Mouse (Mus musculus): ENCODE data around the gene Srrm2.
"Not testable (repeated sequence)": the region's sequence is repeated elsewhere in the genome, so short reads cannot be mapped to it uniquely, and the experiment has no call there.

The Srrm2 gene

DNA sequence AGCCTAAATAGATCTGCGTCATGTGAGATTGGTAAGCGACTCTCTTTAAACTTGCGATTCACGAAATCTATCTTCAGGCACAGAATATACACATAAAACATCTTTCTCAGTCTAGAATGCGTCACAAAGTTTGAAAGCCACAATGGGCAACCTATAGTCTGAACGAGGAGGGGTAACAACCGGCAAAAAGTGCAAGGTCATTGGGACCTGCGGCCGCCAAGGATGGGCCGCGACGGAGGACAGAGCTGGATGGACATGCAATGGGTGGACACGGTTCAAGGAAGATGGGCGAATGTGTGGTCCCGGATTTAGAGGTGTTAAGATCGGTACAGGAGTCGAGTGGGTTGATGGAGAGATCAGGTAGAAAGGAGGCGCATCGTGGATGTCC lies 19.4 kb upstream of the Srrm2 start:
- no peak for DNase-seq

DNA sequence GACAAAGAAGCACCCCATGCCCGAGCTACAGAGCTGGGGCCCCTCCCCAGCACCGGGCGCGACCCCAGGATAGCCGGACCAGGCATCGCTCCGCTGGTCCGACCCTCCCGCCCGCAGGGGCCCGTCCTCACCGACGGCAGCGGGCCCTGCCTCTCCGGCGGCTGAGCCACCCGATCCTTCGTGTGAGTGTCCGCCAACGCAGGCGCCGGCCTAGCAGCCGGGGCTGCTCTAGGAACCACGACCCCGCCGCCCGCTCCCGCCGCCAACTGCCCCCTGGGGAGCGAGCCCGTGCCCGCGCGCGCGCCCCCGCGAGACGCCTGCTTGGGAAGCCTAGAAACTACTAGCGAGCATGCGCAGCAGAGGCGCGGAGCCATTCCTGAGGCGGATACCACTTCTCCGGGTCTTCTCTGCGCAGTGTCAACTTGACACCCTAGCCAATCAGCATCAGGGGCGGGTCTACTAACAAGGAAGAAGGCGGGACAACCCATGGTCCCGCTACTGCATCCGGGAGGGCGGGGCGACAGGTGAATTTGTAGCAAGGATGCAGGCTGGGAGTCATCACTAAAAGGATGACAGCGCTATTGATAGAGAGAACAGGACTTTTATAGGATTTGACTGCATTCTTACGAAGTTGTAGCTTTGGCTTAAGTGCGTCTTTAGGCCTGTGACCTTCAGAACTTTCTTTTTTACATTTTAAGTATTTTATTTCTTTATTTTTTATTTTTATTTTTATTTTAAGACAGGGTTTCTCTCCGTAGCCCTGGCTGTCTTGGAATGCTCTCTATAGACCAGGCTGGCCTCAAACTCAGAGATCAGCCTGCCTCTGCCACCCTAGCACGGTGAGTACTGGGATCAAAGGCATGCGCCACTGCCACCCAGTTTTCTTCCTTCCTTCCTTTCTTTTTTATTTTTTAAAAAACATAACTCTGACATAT lies 18.8 kb upstream of the Srrm2 start, which contains the start of gene Flywch1:
Gene Flywch1 (minus strand): TSS at position 319 of the 935 bp plus-strand sequence.
- DNase-seq, result peak; percentile 96 to 98

DNA sequence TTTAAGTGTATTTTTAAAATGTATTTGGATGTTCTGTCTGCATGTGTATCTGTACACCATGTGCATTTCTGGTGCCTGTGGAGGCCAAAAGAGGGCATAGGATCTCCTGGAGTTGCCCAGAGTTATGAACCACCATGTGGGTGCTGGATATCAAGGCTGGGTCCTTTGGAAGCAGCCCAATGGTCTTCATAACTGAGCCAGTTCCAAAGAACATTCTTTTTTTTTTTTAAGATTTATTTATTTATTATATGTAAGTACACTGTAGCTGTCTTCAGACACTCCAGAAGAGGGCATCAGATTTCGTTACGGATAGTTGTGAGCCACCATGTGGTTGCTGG lies 18.1 kb upstream of the Srrm2 start:
- DNase-seq, result not testable (repeated sequence)

DNA sequence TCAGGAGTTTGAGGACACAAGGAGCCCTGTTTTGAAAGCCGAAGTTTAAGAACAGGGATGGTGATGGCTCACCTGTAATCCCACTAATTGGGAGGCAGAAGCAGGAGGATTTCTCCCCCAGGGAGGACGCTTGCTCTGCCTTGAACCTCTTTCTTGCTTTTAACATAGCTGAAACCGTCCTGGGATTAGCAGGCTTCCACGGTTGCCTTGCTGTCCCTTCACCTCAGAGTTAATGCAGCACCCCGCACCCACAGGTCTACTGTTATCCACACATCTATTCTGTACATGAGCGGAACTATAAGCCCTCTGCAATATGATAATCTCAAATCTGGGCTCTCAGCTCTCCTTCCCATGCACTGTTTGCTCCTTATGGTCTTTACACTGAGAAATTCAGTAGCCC lies 16.7 kb upstream of the Srrm2 start:
- DNase-seq, result no peak

DNA sequence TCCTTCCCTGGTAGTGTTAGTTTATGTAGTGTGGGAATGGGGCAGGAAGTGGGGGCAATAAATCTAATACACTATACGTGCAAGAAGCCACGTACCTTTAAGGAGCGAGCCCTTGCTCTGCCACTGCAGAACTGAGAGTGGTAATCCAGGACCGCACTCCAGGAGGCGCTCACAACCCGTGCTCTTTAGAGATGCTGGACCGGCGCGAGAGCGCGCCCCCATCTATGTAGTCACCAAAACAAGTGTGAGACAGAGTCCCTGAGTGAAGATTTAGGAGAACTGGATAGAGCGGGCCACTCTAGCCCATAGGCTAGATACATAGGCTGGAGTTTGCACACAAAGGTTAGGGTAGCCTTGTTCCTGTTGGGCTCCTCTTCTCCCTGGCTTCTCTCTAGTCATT lies 16.2 kb upstream of the Srrm2 start:
- DNase-seq, result peak; percentile 84 to 88

DNA sequence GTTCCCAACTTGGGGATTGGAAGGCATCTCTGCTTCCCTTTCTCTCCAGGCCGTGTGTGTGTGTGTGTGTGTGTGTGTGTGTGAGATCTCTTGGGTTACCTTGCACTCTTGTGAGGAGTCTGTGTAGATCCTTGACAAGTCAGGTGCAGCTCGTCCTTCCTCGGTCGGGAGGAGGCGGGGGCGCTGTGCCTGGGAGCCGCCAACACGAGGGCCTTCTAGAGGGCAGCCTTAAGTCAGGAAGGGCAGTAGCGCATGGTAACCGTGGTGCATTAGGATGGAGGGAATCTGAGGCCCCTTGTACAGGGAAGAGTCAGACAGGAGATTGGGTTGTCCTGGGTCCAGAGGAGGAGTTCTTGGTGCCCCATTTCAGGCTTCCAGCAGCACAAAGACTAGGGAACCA lies 14.1 kb upstream of the Srrm2 start:
- DNase-seq, result no peak

DNA sequence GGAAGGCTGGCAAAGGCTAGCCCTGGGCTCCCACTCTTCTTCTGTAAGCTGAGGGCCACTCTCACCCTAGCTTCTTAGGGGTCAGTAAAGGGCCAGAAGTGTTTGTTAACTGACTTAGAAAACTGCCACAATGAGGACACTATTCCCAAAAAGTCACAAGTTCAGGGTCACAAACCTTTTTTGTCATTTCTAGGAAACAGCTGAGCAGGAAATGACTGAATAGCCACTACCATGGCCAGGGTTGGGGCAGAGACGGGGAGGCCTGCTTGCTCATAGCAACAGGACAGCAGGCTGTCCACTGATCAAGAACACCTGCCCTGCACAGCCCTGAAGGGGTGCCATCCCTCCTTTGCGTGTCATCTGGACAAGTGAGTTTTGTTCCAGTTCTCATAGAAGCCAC lies 13.2 kb upstream of the Srrm2 start:
- no peak for DNase-seq

DNA sequence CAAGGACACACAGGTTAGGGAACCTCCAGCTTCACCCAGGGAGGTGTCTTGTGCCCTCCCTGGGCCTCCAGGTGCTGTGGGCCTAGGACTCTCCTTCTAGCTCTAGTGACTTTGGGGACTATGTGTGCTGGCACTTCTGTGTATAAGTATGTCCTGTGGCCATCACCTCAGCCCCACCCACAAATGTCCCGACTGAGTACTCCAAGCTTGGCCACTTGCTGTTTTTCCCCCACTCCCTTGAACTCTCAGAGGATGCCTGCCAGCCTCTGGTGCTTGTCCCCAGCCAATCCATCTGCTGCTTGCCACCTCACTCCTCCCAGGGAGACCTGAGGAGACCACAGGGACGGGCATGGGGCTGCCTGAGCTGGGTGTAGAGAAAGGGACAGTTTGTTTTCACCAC lies 11.9 kb upstream of the Srrm2 start:
- no peak for DNase-seq

DNA sequence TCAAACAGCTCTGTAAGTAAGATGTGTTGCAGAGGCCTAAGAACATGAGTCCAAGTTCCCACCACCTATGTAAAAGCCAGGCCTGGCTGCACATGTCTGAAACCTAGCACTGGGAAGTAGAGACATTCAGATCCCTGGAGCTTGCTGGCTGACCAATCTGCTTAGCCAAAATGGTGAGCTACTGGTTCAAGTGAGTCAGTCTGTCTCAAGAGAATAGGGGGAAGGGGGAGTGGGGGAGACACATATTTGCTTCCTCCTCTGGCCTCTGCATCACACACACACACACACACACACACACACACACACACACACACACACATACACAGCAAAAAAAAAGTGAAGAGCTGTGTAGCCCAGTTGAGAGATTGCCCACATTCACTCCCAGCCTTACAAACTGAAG lies 7.0 kb upstream of the Srrm2 start:
- DNase-seq, result no peak

DNA sequence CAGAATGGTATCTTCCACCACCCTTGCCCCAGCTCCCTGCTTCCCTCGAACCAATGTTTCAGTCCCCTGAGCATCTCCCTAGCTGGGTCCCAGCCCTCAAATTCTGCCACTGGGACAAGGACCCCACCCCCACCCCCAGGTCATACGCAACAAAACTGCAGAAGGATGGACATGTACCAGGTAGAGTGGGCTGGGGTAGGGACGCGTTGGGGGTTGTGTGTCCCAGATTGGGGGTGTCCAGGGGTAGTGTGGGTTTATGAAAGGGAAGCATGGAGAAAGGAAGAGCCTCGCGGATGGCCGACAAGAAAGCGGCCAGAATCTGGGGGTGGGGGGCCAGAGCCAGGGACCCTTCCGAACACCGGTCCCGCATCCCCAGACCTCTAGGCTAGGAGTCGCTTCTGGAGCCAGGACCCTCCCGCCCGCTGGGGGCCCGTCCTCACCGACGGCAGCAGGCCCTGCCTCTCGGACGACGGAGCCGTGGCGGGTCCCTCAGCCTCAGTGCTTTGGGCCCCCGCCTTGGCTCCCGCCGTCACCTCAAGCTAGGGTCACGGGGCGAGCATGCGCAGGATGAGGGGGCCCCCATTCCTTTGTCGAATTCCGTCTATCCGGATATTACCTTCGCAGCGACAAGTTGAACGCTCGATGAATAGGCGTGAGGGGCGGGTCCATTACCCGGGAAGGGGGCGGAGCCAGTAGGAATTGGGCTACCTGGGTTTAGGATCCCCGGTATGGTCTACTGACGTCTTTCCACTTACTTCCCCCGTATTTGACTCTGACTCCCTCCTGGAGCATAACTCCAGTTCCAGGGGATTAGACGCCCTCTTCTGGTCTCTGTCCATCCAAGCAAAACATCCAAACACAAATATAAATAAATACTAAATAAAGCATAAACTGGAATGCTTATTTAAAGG lies 4.5 kb upstream of the Srrm2 start, which contains the start of gene Flywch2:
Gene Flywch2 (minus strand): TSS at position 521 of the 911 bp plus-strand sequence.
- peak; percentile 59 to 74 for DNase-seq

DNA sequence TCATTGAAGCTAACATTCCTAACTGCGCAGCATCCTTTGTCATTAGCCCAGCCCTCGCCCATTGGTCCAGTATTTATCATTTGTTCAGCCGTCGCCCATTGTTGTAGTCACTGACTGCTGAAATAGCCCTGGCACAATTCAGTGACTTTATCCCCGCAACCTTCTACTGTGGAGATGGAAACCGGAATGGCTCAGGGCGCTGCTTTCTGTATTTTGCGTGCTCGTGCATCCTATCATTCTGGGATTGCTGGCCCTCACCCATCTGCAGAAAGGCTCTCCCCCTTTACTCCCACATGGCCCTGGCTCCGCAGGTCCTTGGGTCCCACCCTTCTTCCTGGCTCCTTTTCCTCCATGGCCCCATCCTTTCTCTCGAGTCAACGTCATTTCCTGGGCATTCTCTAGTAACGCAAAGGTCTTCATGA lies 3.8 kb upstream of the Srrm2 start:
- no peak for DNase-seq

DNA sequence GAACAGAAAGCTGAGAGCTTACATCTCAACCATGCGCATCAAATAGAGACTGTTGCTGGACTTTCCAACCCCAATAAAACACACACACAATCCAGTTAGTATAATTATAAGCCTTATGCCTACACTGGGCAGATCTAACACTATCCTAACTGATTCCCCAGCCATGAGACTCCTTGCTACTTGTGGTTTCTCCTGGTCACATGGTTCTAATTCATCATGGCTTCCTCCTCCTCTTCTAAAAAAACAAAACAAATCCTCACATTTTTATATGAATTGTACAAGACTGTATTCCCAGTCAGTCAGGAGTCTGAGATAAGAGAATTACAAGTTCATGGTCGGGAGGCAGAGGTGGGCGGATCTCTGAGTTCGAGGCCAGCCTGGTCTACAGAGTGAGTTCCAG lies 1.4 kb upstream of the Srrm2 start:
- DNase-seq, result no peak

DNA sequence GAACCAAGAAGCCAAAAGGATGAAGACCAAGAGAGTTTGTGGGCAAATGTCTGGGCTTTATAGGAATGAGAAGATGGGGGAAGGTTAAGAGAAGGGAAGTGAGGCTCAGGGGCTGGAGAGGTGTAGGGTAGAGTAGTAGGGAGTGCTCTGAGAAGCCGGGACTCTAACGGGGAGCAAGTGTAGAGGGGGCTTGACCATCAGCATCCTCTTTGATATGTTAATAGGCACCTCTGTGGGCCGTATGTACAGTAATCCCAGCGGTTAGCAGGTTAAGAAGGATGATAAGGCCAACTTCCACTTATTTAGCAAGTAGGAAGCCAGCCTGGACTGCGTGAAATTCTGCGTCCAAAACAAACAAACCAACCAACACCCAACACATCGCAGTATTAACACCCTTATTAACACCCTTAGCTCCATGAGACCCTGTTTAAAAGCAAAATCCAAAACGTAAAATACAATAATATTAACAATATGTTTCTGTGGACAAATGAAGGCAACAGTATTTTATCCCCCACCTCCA lies 523 bp upstream of the Srrm2 start:
- DNase-seq, result no peak

DNA sequence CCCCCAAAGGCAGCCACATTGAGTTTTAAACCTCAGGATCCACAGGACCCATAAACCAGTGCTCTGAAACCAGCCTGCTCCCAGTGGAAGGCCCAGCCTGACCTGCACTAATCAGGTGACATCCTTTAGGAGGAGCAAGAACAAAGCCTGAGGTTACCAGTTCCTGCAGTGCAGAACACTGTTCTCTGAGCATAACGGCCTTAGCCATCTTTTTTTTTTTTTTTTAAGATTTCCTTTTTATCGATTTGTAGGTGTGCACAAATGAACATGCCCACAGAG lies 686 bp downstream of the Srrm2 start:
- peak; percentile 21 to 26 for DNase-seq

DNA sequence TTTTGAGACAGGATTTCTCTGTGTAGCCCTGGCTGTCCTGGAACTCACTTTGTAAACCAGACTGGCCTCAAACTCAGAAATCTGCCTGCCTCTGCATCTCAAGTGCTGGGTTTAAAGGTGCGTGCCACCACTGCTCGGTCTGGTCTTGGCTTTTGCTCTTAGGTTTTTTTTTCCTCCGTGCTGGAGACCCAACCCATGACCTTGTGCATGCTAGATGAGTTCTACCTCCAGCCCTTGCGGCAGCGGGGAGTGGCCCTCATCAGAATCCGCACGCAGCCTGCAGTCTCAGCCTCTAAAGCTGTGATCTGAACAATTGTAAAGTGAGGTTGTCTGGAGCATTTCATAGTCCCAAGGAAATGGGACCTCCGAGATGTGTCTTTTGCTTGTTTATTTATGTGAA lies 5.0 kb downstream of the Srrm2 start:
- DNase-seq, result no peak

DNA sequence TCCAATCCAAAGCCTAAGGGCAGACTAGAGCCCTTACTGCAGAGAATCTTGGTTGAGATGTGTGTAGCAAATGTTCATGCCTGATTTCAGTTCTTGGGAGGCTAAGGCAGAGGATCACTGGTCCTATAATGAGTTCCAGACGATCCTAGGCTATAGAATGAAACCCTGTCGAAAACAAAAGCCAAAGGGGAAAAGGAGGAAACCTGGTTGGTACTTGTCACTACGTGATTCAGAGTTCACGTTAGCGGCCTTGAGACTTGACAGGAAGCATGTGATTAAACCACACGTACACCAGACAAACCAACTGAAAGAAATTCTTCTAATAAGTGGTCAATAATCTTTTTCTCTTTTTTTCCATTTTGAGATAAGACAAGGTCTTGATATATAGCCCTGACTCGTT lies 7.0 kb downstream of the Srrm2 start:
- DNase-seq, result no peak

DNA sequence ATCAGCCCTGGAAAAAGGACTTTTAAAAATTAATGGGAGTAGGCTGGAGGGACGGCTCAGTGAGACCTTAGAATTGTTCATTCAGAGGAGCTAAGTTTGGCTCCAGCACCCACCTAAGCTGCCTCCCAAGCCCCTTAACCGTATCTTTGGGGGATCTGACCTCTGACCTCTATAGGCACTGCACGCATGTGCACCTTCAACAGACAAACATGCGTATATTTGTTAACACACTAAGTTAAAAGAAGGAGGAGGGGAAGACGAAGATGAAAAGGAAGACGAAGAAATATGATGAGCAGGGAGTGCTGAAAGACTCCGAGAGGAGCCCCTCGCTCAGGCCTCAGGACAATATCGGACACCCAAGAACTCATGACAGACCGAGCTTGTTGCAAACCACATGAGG lies 11.3 kb downstream of the Srrm2 start:
- DNase-seq, result no peak

DNA sequence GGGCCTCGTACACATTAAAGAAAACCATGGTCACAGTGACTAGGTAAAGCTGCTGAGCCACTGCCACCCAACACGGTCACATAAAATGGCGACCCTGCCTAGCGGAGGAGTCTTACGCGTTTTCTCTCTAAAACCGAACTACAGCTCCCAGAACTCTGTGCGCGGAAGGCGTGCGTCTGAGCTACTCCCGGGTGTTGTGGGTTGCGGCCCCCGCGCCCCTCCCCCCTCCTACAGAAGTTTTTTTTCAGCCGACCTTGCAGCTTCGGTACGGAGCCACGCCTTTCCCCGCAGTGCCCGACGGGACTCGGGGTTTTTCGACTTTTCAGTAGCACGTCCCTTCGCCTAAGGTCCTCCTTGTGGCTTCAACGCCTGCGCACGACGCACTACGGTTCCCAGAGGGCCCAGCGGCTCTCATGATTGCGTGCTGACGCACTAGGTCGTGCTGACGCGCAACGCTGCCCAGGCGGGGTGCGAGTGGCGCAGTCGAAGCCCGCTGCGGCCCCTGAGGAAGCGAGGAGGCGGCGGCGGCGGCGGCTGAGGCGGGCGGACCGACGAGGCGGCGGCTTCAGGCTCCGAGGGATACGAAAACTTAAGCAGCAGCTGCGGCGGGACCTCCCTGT lies 12.5 kb downstream of the Srrm2 start:
- peak; percentile 95 to 98 for DNase-seq

DNA sequence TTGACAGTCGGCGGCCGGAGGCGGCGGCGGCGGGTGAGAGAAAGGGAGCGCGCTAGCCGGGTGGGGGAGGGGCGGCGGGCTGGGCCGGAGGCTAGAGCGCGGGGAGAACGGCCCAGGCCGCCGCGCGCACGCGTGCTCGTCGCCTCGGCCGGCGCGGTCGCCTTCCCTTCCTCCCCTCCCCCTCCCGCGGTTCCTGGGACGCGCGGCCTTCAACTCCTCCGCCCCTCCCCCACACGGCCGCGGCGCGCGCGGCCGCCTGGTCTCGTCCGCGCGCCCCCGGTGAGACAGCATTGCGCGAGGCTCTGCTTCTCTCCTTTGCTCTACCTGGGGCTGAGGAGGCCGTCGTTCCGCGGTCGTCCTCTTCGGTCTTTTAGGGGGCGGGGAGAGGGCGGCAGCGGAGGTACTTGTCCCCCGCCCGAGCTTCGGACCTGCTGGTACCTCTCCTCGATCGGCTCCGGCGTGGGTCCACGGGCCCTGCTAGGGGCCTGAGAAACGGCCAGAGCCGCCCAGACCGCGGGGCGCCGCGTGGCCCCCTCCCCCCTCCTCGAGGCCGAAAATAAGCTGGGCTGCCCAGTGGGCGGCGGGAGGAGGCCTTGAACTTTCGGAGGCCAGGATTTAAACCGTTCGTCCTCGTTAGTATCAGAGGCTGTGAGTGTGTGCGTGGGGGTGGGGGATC lies 13.2 kb downstream of the Srrm2 start:
- peak; percentile 75 to 81 for DNase-seq

DNA sequence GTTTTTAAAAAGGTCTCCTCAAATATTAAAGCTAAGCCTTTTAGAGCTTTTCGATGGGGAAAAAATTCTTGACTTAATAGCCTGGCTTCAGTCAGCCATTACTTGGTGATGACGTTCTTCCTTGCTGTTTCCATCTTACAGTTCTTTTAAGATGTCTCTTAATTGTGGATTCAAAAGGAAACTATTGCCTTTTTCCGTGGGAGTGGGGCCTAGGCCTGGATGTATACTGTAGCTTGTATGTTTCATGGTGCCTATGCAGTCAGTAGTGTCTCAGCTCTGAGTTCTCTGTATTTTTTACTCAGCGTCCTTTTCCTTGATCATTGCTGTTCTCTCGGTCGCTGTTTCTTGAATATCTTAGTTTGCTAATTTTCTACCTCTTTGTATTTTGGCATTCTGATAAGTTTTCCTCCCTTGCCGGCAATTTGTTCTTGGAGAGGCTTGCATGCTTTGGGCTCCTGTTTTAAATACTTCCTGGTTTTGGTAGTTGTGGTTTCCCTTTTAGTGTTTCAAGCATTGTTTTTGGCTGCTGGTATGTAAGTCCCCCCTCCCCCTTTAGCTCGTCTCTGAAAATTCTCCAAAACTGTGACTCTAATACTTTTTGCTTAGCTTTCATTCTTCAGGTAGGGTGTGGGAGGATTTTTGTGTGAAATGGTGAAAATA lies 14.2 kb downstream of the Srrm2 start:
- DNase-seq, result no peak

DNA sequence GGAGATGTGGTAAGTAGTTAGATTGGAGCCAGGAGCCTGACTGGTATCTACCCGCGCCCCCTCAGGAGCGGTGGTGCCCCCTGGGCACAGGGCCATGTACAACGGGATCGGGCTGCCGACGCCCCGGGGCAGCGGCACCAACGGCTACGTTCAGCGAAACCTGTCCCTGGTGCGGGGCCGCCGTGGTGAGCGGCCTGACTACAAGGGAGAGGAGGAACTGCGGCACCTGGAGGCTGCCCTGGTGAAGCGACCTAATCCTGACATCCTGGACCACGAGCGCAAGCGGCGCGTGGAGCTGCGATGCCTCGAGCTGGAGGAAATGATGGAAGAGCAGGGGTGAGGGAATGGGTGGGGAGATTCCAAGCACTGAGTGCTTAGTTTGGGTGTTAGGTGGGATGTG lies 16.5 kb downstream of the Srrm2 start:
- peak in 1 of 2 experiments; percentile 42 for DNase-seq

DNA sequence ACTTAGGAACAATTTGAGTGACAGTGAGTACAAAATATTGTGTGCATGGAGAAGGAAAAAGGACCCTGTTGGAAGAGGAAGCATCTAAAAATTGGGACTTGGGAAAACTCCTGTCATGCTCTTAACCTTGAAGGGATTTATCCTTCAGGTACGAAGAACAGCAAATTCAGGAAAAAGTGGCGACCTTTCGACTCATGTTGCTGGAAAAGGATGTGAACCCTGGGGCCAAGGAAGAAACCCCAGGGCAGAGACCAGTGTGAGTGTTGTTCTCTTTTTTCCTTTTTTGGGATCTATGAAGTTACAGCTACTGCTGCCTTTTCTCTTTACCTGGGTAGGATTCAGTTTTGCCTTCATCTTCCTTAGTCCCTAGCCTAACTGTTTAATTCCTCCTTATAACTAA lies 17.6 kb downstream of the Srrm2 start:
- DNase-seq, result no peak
